In genomic region chr8:104961537-104961961, GRCm38 (mm10) we compare ENCODE assay signal across 9 mouse cellular contexts. TPM values are rescaled to one million over a fixed set of nuclear protein-coding genes. Genes with fewer than 3 reads are reported as not detected.
A peak's percentile ranks its signal among the peaks of the same experiment; 100 is the strongest.
DNase-seq lines count a peak whose midpoint lies in the region; ATAC-seq lines count a peak whose summit lies in the region.
"Had no signal": no experiment of that assay in that cellular context is flagged by ENCODE, and none has a peak within 500 bp of the region (broad histone marks: within the 10 kb centered on the region; RNA-seq: fewer than 3 reads in every experiment).

Gene Ces2g, plus strand, starts transcription at chr8:104961718.

- H3K9me3 ChIP-seq in limb, embryonic 15.5 days, result no peaks in the 10 kb centered on the region
- no peaks in the 10 kb centered on the region for H3K9me3 ChIP-seq in midbrain, embryonic 15.5 days

- H3K27me3 ChIP-seq in limb, embryonic 15.5 days, result no peaks in the 10 kb centered on the region
- no peaks in the 10 kb centered on the region for H3K27me3 ChIP-seq in midbrain, embryonic 15.5 days (replicated peaks)

- no peak within 1 kb of the TSS for H3K4me3 ChIP-seq in limb, embryonic 15.5 days
- no peak within 1 kb of the TSS for H3K4me3 ChIP-seq in midbrain, embryonic 15.5 days

- 56% methylated on average over 5 of the region's 5 CpGs for WGBS in limb, embryonic 15.5 days
- WGBS in midbrain, embryonic 15.5 days, result 76% methylated on average over 5 of the region's 5 CpGs

- peak; percentile 64 for ATAC-seq in erythroblast, adult 5-6 weeks (replicated peaks; ENCODE audit: low FRiP score, poor library complexity, severe bottlenecking)
- no peak for ATAC-seq in limb, embryonic 15.5 days (ENCODE audit: insufficient number of reproducible peaks, low FRiP score, low TSS enrichment, low read depth)
- ATAC-seq in midbrain, embryonic 15.5 days (replicated peaks), result no peak

- no peaks in the 10 kb centered on the region for H3K4me1 ChIP-seq in limb, embryonic 15.5 days
- H3K4me1 ChIP-seq in midbrain, embryonic 15.5 days, result no peaks in the 10 kb centered on the region

- H3K27ac ChIP-seq in limb, embryonic 15.5 days, result peak within 1 kb of the TSS; percentile 38; the same call in 1 of the 2 replicates
- H3K27ac ChIP-seq in midbrain, embryonic 15.5 days, result no peak within 1 kb of the TSS

- DNase-seq in cerebellum, postnatal 10 days, result peak; percentile 47 to 49
- DNase-seq in cerebellum, adult 11 months, result no peak
- peak; percentile 13 for DNase-seq in ovary, postnatal 14 days (ENCODE audit: low spot score)
- no peak for DNase-seq in thymus, postnatal 14 days
- DNase-seq in gastrocnemius, adult 8-10 months (ENCODE audit: low spot score in 2 of 2), result no peak

- no peak within 1 kb of the TSS for H3K4me2 ChIP-seq in limb, embryonic 15.5 days
- no peak within 1 kb of the TSS for H3K4me2 ChIP-seq in midbrain, embryonic 15.5 days

- no peak within 1 kb of the TSS for H3K9ac ChIP-seq in limb, embryonic 15.5 days
- H3K9ac ChIP-seq in midbrain, embryonic 15.5 days, result no peak within 1 kb of the TSS

- H3K36me3 ChIP-seq in limb, embryonic 15.5 days, result no peaks in the 10 kb centered on the region
- H3K36me3 ChIP-seq in midbrain, embryonic 15.5 days (replicated peaks), result no peaks in the 10 kb centered on the region

RNA-seq across cellular contexts. Expression of gene Ces2g, which starts in this region (rescaled TPM):
- 255 and 269 TPM in 2 replicates for total RNA-seq in erythroblast, adult 5-6 weeks (2015; ENCODE audit: low replicate concordance)
- 137 and 175 TPM in 2 replicates for total RNA-seq in erythroblast, adult 5-6 weeks (2017; ENCODE audit: low replicate concordance)
- polyA plus RNA-seq in limb, embryonic 15.5 days (2015; fragmentation: Nextera tagmentation; extraction: Ambion mirVana), result 14.3 and 19.7 TPM in 2 replicates
- 0.08 TPM in 1 of 2 replicates, not detected in the other for polyA plus RNA-seq in midbrain, embryonic 15.5 days (2015; fragmentation: Nextera tagmentation; extraction: Ambion mirVana)
- under 1 TPM; 0.31 to 0.51 (median 0.36) TPM for total RNA-seq in gastrocnemius, adult 8-10 months (2022)
- polyA plus RNA-seq: limb, embryonic 11.5 days had no signal

Comparison
In these comparisons a context has a peak if more than half of its experiments do, and no peak if none do; other contexts are left out.
1. RNA of gene Ces2g (total RNA-seq): 137 to 269 TPM in erythroblast, adult 5-6 weeks; 0.31 to 0.51 TPM in gastrocnemius, adult 8-10 months; every median in the first group is over 10 times any median in the second.
2. RNA of gene Ces2g (polyA plus RNA-seq): 14.3 to 19.7 TPM in limb, embryonic 15.5 days; 0.08 TPM in midbrain, embryonic 15.5 days; every median in the first group is over 10 times any median in the second.
3. DNase-seq: peak in cerebellum, postnatal 10 days (2 of 2) and ovary, postnatal 14 days (single experiment); none in cerebellum, adult 11 months (single experiment), thymus, postnatal 14 days (single experiment) and gastrocnemius, adult 8-10 months (0 of 2).